Mouse (Mus musculus) brain, embryonic 18.5 days (tissue): Measurements from ENCODE around the gene Spsb2.
"Not testable (repeated sequence)": the region's sequence is repeated elsewhere in the genome, so short reads cannot be mapped to it uniquely, and the experiment has no call there.

Source experiments
- DNase-seq: peaks from one replicate; pipeline ENCODE4 v3.0.0-alpha.2; 2012; ENCODE audit warnings: low read depth, low spot score

Spsb2 gene

DNA sequence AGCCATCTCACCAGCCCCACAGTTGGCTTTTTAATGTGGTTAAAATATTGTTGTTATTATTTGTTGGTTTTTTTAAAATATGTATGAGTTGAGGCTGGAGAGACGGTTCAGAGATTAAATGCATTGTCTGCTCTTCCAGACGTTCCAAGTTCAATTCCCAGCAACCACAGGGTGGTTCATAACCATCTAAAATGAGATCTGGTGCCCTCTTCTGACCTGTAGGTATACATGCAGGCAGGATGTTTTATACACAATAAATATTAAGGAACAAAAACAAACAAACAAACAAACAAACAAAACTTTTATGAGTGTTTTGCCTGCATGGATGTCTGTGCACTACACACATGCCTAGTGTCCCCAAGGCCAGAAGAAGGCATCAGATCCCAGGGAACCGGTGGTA lies 5.4 kb upstream of the Spsb2 start:
- DNase-seq: no peak

DNA sequence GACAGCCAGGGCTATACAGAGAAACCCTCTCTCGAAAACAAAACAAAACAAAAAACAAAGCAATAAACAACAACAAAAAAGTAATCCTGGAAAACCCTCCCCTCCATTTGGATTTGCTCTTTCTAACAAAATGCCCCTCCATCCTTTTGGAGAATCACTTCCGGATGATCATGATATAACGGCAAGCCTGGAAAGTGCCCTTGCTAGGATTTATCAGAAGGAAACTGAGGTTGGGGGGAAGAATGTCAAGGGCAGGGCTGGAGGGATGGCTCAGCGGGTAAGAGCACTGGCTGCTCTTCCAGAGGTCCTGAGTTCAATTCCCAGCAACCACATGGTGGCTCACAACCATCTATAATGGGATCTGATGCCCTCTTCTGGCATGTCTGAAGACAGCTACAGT lies 4.8 kb upstream of the Spsb2 start:
- not testable (repeated sequence) for DNase-seq

DNA sequence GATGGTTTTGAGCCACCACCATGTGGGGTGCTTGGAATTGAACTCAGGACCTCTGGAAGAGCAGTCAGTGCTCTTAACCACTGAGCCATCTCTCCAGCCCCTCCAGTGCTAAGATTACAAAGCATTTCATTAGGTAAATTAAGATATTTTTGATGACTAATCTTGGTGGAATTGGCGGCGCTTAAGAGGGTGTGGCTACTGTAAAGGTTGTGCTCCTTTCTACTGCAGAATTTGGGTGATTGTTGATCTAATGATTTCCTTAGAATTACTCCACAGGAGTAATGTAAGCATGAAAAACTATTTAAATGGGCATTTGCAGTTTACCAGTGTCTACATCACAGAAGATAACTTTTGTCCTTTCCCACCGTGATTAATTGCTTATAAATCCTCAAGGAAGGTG lies 4.1 kb upstream of the Spsb2 start:
- DNase-seq: no peak

DNA sequence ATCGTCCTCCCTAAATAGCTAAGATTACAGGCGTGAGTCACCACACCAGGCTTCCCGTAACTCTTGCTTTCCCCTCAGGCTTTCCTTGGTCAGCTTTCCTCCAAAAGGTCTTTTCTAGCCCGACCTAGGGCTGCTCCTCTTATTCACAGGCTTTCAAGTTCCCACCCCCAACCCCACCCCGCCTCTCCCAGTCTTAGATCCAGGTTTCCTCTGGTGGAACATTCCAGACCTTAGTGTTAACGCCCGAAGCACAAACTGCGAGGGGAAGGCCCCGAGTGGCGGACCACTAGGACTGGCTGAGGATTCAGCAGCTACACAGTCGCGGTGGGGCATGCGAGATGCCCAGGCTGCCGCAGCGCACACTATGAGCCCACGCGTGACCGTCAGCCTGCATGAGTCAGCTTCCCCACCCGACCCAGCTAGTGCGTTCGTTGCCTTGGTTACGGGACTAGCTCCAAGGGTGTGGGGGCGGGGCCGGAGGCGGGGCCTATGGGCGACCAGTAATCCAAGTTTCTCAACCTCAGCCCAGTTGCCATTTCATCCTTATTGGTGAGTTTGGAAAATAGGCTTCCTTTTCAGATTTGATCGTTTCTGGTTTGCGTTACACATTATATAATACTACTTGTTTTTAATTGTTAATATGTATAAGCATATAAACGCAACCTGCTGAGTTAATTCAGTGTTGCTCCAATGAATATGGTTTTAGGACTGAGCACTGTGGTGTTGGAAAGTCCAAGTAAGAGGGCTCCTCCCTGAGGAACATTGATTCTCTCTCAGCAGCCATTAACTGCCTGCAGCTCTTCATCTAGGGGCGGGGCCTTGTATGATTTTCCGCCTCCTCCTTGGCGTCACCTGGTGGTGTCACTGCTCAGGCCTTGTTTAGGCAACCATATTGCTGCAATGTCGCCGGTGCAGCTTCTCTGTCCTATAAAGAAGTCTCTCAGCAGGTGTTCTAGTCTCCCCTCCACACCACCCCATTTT lies 2.8 kb upstream of the Spsb2 start:
- DNase-seq: peak; percentile 86

DNA sequence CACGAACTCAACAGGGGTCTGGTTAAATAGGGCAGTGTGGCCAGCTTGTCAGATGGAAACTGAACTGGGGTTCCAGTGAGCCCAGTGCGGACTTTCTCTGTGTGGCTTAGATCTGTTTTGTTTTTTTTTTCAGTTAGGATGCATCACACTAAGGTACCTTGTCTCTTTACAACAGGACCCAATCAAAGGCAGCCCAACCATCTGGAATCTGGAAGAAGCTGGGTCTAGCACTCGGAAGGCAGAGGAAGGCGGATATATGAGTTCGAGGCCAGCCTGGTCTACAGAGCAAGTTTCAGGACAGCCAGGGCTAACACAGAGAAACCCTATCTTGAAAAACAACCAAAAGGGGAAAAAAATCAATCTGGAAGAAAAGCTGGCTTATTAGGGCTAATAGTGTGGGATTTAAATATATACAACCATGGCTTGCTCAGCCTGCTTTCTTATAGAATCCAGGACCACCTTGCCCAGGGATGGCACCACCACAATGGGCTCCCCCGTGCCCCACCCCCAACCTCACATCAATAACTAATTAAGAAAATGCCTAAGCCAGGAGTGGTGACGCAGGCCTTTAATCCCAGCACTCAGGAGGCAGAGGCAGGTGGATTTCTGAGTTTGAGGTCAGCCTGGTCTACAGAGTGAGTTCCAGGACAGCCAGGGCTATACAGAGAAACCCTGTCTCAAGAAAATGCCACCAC lies 1.9 kb upstream of the Spsb2 start:
- DNase-seq: no peak

DNA sequence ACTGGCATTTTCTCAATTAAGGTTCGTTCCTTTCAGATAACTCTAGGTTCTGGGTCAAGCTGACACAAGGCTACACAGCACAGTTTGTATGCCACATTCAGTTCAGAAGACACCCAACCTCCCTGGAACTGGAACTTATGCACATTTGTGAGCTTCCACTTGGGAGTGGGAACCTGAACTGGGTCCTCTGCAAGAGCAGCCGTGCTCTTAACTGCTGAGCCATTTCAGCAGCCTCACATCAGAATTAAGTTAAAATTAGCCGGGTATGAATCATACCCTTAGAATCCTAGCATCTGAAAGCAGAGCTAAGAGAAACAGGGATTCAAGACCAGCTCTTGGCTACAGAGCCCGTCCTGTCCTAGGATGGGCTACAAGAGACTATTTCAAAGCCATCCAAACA lies 1.1 kb upstream of the Spsb2 start:
- DNase-seq: no peak

DNA sequence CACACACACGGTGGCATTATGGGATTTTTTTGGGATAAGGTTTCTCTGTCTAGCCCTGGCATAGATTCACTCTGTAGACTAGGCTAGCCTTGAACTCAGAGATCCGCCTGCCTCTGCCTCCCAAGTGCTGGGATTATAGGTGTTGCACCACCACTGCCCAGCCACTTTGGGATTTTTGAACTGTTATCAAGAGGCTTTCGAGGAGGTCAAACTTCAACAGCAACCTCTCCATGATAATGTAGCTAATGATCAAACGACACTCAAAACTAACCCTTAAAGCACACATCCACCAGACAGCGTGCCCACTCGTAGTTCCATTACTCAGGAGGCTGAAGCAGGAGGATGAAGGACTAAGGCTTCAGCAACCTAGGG lies 489 bp upstream of the Spsb2 start:
- no peak for DNase-seq

DNA sequence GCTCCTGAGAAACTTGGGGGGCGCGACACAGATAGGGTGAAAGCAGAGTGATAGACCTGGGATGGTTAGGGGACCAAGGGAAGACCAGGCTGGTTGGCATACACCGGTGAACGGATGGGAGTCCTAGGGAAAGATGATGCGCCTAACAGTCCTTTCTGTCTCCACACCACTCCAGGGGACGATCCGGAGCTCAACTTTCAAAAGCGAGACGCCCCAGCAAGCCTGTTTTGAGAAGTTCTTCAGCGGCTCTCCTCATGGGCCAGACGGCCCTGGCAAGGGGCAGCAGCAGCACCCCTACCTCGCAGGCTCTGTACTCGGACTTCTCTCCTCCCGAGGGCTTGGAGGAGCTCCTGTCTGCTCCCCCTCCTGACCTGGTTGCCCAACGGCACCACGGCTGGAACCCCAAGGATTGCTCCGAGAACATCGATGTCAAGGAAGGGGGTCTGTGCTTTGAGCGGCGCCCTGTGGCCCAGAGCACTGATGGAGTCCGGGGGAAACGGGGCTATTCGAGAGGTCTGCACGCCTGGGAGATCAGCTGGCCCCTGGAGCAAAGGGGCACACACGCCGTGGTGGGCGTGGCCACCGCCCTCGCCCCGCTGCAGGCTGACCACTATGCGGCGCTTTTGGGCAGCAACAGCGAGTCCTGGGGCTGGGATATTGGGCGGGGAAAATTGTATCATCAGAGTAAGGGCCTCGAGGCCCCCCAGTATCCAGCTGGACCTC lies 752 bp downstream of the Spsb2 start:
- no peak for DNase-seq

DNA sequence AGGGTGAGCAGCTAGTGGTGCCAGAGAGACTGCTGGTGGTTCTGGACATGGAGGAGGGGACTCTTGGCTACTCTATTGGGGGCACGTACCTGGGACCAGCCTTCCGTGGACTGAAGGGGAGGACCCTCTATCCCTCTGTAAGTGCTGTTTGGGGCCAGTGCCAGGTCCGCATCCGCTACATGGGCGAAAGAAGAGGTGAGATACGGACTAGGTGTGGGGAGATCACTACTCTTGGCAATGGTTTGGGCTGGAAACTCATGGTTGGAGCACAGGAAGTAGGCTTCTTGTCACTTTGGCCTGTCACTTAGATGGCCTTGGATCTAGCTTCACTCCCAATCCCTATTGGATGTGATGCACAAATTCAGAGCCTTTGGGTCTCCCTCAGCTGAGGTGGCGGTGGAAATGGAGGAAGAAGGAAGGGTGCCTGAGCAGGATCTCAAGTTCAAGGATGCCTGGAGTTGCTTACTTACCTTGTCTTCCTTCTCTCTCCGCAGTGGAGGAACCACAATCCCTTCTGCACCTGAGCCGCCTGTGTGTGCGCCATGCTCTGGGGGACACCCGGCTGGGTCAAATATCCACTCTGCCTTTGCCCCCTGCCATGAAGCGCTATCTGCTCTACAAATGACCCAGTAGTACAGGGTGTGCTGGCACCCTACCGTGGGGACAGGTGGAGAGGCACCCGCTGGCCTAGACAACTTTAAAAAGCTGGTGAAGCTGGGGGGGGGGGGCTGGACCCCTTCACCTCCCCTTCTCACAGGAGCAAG lies 1.5 kb downstream of the Spsb2 start:
- DNase-seq: no peak

DNA sequence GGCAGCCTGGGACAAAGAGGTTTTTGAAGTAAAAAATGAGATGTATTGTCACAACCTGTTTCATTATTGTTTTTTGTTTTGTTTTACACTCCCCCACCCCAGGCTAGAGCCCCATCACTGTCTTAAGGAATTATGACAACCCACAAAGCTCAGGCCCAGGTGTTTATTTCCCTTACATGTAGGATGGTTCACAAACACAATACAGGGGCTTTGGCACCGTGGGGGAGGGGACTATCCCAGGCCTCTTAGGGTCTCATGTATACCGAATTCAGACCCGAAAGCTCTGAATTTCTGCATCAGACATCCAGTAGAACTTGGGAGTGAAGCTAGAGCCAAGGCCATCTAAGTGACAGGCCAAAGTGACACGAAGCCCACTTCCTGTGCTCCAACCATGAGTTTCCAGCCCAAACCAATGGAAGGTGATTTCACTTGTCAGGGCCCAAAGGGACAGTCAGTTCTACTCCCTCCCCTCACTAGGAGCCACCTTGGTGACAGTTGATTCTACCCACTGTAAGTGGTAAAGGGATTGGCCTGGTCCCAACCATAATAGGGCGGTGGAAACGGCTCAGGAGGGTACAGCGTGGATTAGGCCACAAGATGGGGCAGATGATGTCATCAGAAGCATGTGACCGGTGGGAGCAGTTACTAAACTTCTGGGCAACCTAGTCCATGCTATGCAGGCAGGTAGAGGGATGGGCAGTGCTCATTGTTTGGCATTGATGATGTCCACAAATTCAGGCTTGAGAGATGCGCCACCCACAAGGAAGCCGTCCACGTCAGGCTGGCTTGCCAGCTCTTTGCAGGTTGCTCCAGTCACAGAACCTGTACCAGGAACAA lies 2.3 kb downstream of the Spsb2 start:
- not testable (repeated sequence) for DNase-seq

DNA sequence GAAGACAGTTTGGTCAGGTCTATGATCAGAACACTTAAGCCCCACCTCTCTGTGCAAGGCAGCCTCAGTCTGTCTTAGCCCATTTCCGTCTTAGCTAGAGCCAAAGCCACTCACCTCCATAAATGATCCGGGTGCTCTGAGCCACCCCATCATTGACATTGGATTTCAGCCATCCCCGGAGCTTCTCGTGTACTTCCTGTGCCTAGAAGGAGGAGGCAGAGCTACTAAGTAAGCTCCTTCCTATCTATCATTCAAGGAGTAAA lies 2.9 kb downstream of the Spsb2 start:
- DNase-seq: no peak

DNA sequence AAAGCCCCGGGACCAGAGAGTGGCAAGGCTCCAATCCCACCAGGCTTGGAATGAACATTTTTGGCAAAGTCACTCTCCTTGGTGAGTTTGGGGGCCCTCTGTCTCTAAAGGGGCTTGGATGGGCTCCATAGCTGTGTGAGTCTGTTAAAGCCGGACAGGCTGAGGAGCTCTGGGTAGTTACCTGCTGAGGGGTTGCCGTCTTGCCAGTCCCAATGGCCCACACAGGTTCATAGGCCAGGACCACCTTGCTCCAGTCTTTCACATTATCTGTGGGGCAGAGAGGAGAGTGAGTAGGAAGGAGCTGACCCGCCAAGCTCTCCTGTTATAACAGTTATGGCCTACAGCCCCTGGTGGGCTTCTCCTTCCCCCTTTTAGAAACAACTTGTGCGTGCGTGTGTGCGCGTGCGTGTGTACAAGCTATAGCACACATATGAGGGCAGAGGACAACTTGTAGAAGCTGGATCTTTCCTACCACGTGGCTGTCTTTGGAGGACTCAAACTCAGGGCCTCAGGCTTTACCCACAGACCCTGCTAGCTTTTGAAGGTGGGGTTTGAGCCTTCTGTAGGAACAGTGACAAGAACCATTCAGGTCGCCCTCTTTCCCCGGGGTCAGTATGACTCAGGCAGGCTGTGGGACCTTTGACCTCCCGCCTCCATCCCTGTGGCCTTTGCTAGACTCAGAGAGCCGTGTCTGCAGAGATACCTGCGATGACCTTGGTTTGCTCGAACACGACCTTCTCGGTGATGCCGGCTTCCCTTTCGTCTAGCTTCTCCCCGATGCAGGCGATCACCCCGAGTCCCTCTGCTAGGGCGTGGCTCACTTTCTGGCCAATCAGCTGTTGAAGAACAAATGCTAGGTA lies 3.5 kb downstream of the Spsb2 start:
- DNase-seq: no peak

DNA sequence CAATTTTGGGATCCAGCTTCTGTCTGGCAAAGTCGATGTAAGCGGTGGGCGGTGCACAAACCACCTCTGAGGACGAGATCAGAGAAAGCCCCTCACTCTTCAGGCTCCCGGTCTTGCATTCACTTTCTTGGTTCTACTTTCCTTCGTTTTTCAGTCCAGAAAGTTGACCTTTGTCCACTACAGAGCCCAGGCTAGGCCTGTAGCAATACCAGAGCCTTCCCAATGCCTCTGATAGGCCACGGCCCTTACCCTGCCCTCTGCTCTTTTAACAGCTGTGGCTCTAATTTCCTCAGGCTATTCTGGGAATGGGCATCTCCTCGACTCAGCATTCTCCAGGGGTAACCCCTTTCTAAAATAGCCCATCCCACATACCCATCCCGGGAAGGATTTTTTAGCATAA lies 4.4 kb downstream of the Spsb2 start:
- DNase-seq: no peak

DNA sequence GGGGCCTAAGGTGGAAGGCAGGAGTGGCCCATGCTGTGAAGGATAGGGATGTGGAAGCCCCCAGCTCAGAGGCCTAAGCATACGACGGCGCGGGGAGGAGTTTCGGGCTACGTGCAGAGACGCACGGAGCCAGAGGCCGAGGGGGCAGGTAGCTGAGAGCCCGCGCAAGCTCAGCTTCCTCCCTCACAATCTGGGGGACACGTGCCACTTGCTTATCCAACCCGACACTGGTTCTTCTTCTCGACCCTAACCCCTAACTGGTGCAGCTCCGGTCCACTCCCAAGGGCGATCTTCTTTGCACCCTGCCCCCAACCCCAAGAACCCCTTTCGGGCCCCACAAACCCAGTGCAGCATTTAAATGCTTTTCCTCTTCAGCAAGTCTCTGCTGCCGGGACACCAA lies 5.0 kb downstream of the Spsb2 start:
- no peak for DNase-seq

DNA sequence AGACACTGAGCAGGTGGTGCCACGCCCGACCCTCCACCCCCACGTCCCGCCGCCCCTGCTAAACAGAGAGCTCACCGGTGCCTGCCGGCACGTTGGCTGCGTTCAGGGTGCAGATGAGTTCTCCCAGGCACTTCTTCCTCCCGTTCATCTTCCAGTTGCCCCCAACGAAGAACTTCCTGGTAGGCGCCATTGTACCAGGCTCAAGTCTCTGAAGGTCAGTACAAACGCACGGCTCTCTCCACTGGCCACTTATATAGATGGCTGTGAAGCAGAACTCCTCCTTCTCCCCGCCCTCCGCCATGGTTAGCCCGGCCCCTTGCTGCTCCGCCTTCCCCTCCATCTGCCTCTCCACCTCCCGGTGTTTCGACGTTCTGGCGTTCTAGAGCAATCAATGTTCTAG lies 5.5 kb downstream of the Spsb2 start, which contains the start of gene Tpi1:
Tpi1 (minus strand) TSS at position 364 of the 400 bp plus-strand sequence.
- DNase-seq: no peak

DNA sequence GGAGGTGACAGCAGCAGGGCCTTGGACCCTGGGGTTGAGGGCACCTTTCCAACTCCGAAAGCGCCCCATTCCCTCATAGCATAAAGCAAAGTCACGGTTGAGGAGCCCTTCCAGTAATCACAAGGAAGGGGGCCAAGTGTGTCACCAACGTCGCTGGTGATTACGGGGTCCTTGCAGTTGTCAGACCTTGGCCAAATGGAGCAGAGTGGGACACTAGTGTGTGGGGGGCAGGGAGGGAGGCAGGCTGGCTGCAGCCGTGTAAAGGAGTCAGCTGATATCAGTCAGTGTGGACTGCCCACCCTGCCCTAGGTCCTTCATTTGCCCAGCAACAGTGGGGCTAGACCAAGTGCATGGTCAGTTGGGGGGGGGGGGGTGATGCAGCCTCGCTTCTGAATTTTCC lies 6.0 kb downstream of the Spsb2 start:
- no peak for DNase-seq

DNA sequence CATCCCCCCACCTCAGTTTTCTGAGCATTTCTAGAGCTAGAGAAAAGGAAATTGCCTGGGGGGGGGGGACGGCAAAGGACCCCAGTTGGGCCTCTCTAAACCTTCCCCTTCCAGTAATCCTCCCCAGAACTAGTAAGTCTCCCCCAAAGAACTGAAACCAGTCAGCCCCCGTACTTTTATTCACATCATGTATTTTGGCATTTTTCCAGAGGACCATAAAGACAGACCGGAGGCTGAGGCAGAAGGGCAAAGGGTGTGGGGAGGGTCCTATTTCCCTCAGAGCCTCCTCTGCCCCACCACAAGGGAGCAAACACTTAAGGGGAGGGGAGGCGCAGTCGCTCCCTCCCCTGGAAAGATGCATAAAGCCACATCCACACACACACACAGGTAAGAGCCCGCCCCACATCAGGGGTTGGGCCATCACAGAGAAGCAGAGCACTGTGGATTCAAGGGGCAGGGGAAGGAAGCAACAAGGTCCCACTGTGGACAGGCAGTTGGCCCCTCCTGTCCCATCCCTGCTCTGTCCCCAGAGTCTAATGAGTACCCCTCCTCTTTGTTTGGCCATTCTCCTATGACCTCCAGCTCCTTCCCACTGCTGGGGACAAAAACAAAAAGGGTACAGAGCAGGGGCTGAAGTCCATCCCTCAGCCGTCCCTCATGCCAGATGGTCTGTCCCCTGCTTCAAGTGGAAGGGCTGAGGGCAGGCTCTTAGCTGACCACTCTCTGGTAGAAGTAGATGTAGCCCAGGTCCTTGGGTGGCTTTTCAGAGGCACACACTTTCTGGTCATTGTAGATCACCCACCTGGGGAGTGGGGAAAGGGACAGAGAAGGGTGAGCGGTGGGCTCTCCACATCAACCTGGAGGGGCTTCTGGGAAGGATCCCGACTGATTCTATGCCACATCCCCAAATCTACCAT lies 6.7 kb downstream of the Spsb2 start:
- no peak for DNase-seq

DNA sequence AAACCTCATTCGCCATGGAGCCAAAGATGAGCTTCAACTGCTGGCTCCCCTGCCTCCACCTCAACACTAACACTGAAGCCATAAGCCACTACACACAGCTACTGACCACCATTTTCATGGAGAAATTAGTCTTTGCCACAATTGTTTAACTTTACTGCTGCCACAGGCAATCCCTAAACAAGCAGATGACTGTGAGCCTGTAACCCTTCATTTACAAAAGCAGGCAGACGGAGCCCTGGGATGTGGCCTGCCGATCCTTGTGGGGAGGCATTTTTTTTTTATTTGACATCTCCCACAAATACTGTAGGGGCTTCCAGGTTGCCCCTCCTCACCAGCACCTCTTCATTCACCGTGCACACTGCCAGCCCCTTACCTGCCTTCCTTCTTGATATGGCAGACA lies 8.2 kb downstream of the Spsb2 start:
- DNase-seq: no peak

DNA sequence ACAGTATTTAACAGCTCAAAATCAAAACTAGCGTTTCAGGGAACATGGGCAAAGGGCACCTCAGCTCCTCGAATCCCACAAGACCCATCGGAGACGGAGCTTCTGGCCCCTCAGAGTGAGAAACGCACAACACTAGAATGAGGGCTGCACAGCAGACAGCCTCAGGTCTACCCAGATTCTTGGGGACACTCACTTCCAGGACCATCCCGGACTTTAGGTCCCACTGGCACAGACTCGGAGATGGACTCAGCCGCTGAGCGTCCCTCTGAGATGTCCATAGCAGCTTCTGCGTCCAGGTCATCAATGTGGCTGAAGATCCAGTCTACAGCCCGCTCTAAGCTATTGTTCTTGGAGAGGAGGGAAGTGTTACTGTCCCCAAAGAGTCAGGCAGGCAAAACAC lies 8.7 kb downstream of the Spsb2 start:
- DNase-seq: no peak
